Mouse (Mus musculus) layer of hippocampus, adult 9-11 months (tissue): ENCODE results near the gene Rbms1.

ENCODE experiments used
- DNase-seq: peaks from one replicate; pipeline ENCODE4 v3.0.0; 2022

Gene Rbms1

DNA sequence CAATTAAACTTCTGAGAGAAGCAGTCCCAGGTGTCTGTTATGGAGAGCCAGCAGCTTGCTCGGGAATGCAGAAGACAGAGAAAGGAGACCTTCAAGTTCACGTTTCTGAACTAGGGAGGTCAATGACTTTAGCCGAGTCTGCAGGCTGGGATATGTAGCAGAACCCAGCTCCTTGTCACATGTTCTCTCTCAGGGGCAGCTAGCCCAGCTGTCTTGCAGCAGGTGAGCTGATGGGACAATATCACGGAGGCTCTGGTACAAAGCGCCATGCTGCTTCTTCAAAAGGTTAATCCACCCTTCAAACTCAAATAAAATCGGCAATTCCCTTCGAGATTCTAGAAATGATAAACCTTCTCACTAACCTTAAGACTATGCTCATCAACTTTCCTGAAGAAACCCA is 158.2 kb downstream of the Rbms1 start:
- no peak for DNase-seq

DNA sequence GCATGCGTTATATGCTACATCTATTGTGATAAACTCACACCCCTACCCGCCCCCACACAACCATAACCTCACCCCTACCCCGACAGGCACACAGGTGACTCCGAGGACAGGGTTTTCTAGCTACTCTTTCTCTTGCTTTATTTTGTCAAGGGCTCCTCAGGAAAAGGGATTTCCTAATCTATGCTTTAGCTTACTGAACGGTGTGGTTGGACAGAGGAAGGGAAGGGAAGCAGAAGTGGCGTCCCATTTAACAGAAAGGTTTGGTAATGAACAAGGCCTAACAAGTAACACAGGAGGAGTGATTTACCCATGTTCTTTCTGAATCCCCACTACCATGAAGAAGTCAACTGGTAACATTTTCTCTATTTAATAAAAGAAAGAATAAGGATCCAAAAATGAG is 159.6 kb downstream of the Rbms1 start:
- DNase-seq = no peak

DNA sequence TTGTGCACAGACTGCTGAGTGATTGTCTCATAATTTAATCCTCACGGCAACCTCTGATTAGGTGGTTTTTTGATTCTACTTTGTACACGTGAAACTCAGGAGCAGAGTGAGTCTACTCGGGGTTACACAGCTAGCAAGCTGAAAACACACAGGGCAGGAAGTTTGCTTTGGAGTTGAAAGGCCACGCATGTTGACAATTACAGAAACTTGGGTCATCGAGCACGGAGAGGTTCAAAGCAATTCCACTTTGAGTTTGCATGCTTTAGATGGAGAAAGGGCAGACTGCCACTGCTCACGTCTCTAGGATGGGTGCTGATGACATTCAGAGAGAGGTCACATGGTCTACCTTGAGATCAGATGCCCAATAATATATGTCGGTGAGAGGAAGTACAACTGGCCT is 160.2 kb downstream of the Rbms1 start:
- no peak for DNase-seq

DNA sequence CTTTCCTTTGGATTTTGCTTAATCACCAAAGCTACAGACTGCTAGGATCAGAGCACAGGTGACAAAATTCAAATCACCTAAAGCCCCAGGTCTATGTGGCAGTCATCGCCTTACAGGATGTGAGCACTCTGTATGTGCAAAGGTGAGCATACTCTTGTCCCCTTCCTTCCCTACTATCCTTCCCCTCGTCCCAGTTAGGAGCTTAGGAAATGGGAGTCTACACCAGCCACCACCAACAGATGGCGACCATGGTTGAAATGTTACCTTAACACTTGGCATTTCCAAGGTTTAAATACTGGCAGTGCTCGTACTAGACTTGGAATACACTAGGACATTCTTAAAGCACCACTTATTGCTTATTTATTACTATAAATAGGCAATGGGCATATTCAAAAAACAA is 160.8 kb downstream of the Rbms1 start:
- no peak for DNase-seq

DNA sequence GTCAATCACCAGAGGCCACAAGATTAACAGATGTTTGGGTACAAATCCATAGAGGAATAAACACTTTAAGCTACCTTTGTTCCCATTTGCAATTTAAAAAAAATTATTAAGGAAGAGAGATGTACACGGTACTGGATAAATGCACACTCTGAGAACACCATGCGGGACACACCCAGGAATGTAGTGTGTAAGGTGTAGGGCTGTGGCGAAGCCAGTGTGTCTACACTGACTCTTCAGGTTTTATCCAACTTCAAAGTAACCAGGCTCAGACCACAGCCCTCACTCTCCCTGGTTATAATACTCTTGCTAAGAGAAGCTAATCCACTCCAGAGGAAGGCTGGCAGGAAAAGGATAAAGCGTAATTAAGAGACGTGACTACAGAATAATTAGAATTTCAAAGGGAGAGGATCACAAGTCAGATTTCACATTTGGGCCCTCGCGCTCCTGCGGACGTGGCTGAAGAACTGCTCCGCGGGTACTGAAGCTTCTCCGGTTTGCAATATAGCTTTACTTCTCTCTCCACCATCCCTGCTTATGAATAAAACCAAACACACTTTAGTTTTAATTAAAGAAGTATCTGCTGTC is 161.3 kb downstream of the Rbms1 start:
- no peak for DNase-seq

DNA sequence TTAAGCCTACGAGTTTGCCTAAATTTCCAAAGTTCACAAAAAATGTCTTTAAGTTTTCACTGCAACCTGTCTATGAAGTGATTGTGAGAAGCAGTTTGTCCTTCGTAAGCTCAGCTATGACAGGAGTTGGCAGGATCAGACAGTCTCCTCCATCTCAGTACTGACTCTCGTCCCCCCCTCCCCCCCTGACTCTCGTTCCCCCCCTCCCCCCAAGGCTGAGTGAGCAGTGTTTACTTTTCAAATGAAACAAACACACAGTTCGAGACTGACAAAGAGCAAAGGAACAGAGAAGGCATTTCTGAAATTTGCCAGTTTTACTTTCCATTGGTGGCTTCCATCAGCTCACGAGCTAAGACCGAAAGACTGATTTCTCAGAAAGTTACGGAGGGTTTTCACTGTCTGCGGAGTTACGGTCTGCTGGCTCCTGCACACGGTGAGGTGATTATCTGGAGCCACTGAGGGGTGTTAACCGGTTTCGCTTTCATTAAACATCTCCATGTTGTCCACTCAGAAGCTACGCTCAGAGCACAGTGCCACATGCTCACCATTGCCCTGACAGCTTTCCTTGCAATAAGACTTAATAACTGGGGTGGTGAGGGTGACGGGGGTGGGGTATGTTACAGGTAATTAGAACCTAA is 162.0 kb downstream of the Rbms1 start:
- no peak for DNase-seq

DNA sequence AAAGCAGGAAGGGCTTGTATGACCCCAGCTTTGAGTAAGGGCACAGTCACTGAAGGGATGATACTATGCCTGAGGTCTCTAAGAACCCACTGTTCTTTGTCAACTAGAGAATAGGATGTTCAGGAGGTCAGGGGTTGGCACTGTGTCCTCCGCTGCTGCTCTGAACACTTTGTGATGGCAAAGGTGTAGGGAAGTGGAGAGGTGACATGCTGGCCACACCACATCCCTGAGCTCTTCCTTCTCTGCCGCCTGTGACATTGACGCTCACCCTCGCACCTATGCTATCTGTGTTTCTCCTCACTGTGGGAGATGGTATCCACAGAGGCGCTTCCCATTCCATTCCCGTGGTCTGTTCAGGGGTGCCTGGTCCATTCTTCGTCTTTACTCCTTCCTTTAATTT is 163.2 kb downstream of the Rbms1 start:
- DNase-seq = no peak

DNA sequence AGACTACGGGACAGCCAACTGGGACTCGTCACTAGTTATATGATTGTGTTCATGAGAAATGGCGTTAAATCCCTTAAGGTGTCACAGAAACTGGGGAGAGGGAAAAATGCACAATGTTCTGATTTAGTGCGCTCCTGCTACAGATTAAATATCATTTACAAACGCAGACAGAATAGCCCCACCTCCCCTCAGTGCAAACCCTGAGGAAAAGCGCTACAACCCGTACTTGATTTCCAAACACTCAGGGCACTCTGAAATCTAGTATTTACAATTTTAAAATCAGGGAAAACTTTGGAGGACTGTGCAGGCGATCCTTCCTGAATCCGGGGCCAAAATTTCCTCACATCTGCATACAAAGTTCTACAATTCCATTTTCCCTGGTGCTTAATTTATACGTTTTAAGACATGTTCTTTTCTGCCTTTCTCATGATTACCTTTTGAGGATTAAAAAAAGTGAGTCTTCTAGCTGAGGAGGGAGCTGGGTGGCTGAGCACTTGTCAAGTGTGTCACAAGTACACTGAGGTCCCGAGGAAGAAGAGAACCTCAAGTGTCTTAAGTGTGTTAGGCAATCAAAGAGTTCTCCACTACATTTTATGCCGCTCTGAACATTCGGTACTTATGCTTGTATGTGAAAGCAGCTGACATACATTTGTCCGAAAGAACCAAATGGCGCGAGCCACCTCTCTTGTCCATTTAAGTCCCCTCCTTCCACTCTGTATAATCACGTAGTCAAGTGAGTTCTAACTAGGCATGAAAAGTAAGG is 164.0 kb downstream of the Rbms1 start:
- DNase-seq = no peak

DNA sequence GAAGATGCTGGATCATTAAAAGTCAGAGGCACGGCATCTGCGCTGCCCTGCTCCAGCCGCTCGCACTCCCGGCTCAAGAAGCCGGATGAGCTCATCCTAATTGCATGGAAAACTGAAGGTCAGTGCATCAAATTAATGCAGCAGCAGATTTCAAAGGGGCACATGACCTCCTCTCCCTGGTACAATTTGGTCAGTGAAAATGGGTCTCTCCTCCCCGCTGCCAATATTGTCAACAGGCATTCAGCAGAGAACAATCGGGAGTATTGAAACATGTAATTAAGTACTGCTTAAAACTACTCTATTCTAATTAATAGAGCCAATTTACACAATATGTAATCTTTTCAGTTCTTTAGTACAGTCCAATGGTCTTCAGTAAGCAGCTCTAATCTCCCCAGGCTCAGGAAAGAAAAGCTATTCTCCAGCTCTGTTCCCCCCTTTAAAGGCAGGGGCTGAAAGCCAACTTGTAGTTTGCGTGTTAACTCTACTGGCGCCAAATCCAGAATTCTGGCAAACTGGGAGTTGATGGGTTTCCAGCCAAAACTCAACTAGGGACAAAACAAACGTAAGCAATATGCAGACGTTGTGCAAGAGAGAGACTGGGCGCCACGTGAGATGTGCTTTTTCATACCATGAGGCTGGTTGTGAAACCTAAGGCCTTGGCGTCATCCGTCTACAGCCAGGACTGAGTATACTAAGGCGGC is 165.9 kb downstream of the Rbms1 start:
- peak; percentile 10 for DNase-seq

DNA sequence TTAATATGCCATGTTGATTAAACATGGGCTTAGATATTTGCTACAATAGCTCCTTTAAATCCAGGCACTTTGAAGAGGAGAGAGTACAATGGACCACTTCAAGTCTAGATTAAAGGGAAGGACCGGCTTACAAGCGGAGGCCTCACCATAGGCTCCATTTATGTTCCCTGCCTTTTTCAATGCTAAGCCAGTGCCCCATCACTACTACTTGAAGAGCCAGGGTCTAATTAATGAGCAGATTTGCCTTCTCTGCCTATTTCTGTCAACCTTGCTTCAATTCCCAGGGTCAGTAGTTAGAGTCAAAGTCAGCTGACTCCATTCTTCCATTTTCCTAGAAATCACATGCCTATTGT is 166.4 kb downstream of the Rbms1 start:
- DNase-seq = no peak

DNA sequence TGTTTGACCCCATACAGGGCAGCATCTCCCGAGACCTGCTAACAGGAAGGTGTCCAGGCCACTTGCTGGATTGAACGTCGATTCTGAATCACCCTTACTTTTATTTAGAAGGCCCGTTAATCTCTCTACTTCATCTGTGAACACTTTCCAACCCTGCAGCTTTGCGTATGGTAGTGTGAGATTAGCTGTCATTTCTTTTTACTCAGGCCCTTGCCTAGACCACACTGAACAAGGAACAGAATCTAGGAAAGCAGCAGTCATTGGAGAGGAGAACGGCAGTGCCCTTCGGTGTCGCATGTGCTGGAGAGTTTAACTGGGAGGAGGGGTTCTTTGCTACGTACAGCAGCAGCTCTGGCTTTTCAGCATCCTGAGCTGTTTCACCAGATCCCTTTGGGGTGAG is 167.1 kb downstream of the Rbms1 start:
- DNase-seq = no peak

DNA sequence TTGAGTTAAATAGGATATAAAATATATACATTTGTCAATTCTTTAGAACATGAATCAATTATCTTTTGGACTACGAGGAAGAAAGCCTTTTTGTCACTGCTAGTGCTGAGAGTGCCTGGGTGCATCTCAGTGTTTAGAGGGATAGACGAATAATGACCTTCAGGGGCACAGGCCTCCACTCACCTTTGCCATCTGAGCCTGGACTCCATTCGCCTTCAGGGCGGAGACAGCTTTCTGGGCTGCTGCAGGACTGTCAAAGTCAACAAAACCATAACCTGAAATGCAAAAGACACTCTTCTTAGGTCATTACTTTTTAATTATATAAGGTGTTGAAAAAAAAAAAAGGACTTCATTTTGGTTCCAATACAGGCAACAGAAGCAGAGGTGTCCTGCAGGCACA is 170.5 kb downstream of the Rbms1 start:
- DNase-seq = no peak

DNA sequence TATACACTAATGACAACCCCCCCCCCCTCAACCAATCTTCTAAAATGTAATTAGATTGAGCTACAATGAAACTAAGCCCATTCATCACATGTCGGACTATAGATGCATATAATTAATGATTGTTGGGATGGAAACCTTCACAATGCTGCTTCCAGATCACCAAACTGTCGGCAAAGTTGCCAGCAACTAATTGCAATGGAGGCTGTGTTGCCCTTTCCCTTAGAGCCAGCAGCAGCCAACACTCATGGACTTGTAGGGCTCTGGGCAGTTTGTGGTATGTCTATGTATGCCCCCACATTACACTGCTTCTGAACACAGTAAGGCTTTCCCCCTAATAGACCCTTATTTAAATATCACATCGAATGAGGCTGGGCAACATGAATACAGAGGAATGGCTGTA is 173.9 kb downstream of the Rbms1 start:
- no peak for DNase-seq

DNA sequence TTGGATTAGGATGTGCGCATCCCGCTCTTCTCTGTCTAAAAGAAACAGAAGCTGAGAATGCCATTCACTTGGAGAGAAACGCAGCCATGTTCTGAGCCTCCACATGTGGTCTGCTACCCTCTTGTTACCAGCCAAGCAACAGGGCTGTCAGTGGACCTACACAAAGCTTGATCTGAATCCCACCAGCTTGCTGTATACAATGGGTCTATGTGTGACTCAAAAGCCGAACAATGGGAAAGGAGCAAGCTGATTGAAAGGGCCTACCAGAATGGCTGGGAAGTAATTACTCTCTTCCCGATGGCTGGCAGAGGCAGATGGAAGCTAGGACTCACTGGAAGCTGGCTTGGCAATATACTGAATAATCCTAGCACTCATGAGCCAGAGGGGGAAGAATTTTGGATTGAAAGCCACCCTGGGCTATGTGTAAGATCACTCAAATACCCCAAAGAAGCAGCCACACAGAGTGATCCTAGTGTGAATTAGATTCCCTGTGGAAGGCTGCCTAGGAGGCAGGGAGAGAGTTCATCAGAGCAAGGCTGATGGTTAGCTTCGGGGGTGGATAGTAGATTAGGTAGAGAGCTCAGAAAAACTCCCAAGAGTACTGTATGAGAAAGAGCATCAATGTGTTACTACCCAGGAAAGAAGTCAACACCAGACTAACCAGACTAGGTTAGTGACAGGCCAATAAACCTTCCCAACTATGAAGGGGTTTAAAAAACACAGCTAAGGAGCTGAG is 174.7 kb downstream of the Rbms1 start:
- DNase-seq = no peak

DNA sequence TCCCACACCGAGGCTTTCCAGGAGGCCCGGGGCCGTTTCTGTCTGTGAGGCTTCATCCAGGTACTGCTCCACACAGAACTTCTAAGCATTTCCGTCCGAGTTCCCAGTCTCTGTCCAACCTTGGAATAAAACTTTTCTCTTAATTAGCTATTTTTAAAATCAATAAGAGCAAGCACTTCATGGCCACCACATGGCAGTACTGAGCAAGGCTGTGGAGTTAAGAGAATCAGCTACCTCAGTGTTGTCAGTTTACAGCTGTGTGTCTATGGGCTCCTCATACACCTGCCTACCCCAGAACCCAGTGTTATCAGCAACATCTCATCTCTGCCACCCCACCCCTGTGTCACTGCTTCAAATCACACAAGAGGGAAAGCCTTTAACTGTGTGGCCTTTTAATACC is 175.9 kb downstream of the Rbms1 start:
- no peak for DNase-seq

DNA sequence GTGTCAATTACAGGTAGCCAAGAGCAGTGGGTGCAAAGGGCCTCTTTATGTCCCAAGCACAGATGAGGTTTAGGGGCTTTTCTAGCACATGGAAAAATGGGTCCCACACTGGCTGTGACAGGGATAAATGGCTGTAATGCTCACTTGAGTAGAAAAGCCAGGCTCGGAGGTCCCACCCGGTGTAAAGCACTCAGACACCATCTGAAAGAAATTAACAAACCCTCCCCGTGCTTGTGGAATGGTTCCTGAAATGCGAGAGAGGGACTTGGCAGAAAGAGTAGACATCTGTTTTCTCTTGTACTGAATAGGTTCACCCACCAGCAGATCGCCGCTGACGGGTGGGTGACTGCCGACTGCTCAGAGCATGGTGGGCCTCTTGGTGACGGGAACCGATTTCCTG is 176.7 kb downstream of the Rbms1 start:
- DNase-seq = peak; percentile 30

DNA sequence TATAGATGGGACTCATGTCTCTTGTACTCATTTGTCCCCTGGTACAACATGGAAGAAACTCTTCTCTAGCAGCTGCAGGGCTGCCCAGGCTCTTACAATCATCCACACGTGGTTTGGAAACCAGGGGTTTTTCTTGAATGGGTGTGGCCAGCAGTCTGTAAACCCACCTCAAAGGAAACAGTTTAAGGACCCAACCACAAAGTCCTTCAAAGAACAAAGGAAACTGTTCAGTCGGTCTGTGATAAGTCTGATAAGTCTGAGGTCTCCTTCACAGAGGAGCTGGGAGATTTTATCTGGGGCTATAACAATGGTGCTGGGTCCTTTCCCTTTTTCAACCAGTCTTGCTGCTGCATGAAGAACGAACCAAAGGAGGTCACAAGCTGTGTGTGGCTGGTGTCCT is 188.5 kb downstream of the Rbms1 start:
- DNase-seq = no peak

DNA sequence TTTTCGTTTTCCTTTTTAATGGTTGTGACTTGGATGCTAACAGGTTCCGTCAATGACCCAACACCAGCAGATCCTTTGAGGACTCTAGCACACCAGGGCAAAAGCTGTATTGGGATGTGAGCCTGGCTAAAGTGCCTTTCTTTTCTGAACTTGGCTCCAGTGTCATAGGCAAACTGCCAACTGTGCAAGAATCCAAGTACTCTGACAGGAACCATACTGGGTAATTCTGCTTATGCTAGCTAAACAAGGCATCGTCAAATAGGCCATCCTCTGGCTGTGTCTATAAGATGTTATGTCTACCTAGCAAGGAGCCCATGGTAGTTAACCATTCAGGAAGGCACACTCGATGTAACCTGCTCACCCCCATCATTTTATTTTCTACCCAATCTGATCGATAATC is 189.4 kb downstream of the Rbms1 start:
- no peak for DNase-seq

DNA sequence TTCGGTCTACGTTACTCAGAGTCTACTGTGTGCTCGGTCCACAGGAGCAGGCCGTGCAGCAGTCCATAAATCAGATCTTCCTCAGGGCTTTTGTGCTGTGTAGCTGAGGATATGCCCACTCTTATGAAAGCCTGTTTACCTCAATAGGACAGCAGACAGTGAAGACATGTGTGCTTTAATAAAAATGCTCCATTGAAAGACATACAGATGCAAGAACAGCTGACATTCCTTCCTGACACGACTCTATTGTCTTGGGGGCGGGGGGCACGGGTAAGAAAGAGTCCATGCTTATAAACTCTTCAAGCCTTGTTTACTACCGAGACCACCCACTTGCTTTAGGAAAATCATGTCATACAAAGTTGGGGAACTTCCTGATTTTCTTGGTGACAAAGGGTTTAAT is 196.6 kb downstream of the Rbms1 start:
- no peak for DNase-seq

DNA sequence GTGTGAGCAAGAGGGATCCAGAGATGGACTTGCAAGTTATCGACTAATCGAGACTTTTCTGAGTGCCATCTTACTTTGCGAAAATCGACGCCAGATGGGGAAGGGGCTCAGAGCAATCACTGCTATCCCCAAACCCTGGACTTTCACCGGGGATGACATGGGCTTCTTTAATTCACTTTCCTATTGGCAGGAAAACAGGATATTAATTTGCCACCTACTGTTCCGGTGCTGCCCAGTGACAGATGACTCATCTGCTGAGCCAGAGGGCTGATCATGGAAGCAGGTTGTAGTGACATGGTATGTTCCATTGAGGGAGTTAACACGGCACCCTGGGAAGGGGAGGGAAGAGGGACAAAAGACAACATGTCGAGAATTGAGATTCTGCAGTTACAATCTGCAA is 206.8 kb downstream of the Rbms1 start:
- no peak for DNase-seq

DNA sequence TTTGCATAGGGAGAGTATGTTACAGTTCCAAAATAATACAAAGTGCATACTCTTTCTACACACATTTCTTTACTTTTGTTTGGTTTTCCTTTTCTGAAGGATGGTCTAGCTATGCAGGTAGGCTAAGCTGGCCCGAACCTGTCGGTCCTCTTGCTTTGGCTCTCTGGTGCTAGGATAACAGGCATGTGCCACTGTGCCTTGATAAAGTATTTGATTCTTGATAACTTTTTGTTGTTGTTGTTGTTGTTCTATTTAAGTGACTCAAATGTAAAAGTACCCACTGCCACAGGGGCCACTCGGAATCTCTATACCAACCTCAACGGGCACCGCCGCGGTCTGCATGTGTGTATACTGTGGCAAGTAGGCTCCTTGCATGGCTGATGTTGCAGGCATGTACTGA is 207.9 kb downstream of the Rbms1 start:
- no peak for DNase-seq

DNA sequence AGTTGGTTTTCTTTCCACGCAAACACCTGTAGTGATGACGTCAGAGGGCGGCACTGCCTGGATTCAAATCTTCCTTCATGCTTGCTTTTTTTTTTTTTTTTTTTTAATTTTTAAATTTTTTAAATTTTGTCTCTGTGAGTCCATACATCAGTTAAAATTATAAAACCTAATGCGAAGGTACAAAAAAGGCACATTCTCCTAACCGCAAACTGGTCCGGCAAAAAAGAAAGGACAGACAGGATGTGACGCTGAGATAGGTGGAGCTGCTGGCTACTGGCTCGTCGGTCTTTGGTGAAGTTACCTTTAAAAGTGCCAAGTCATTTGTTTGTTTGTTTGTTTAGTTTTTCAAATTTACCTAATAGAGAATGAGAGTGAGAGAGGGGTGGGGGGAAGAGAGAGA is 211.7 kb downstream of the Rbms1 start:
- no peak for DNase-seq

DNA sequence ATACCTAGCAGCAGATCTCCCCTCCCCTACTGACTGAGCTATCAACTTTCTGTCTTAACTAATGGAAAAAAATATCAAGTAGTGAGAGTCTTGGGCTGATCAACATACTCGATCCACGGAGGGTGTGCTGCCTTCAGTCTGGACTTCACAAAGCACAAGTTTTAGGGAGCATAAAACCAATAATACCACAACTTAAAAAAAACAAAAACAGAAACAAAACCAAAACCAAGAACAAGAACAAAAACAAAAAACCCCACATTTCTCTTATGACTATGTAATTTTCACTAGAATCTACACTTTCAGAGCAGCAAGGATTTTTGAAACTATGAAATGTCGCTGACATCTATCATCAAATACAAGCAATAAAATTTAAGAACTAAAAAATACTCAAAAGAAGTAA is 212.4 kb downstream of the Rbms1 start:
- no peak for DNase-seq
